Mouse (Mus musculus): ENCODE data around the gene 4930539E08Rik.

DNA sequence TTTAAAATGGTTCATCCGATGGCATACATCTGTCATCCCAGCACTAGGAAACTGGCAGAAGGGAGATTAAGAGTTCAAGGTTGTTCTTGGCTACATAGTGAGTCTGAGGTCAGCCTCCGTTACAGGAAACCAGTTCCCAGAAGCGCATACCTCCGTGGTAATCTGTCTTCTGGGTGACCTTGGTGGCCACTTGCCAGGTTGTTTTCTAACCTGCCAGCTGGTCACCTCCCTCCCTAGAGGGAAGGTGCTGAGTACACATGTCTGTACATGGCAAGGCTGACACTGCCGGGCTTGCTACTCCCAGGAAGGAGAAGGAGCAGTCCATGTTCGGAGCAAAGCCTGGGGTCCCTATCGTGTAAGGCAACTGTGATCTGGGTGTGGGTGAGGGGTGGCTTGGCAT is 40.3 kb downstream of the 4930539E08Rik start:
- TF ChIP-seq CTCF (IDR thresholded peaks at IDR 0.05; ENCODE audit: low read depth) (no peak), EP300 (IDR thresholded peaks at IDR 0.05; ENCODE audit: low read depth) (no peak)

Measured in liver, postnatal 0 days (tissue).